Mouse (Mus musculus): ENCODE data around the gene Ifnlr1. TPM values are rescaled to one million over a fixed set of nuclear protein-coding genes. Genes with fewer than 3 reads are reported as not detected.

Gene Ifnlr1
- total and polyA plus RNA-seq, 3 experiments: 1.8 to 3.2 (median 2.0) TPM

GRCm38 (mm10) chr4:135655499-135655898, 30.6 kb upstream of the Ifnlr1 start:
- Histone ChIP-seq H3K9ac (ENCODE audit: low read depth, low read length) (no peak overlapping the region), H3K27ac (peak overlapping the region; percentile 68; the same call in 1 of the 2 replicates), H3K79me2 (replicated peaks; ENCODE audit: control insufficient read depth, insufficient read depth, low read length) (no peaks in the 10 kb centered on the region), H3K4me3 (no peak overlapping the region), H3K27me3 (ENCODE audit: control insufficient read depth, insufficient read depth, low read length) (no peaks in the 10 kb centered on the region), H3K36me3 (ENCODE audit: control insufficient read depth, insufficient read depth, low read length) (no peaks in the 10 kb centered on the region), H3K4me1 (ENCODE audit: control insufficient read depth, insufficient read depth, low read length) (peaks cover 9% of the 10 kb centered on the region)
- peak in 1 of 2 experiments; percentile 24 for DNase-seq
- 37% methylated on average over 7 of the region's 7 CpGs for WGBS
- TF ChIP-seq EP300 (IDR thresholded peaks at IDR 0.05; ENCODE audit: insufficient read depth, low read depth, low read length) (no peak), POLR2A (IDR thresholded peaks at IDR 0.05; ENCODE audit: insufficient read depth, low read depth, low read length) (no peak), CTCF (IDR thresholded peaks at IDR 0.05) (no peak)
- intact Hi-C loops (cut with DNase I): no loop called here

- Histone ChIP-seq H3K27me3 (ENCODE audit: control insufficient read depth, insufficient read depth, low read length) (no peaks in the 10 kb centered on the region), H3K27ac (peak overlapping the region; percentile 68), H3K79me2 (replicated peaks; ENCODE audit: control insufficient read depth, insufficient read depth, low read length) (no peaks in the 10 kb centered on the region), H3K4me1 (ENCODE audit: control insufficient read depth, insufficient read depth, low read length) (peaks cover 9% of the 10 kb centered on the region), H3K36me3 (ENCODE audit: control insufficient read depth, insufficient read depth, low read length) (no peaks in the 10 kb centered on the region), H3K4me3 (no peak overlapping the region), H3K9ac (ENCODE audit: low read depth, low read length) (no peak overlapping the region)
- DNase-seq: peak; percentile 53 to 61
- TF ChIP-seq POLR2A (IDR thresholded peaks at IDR 0.05; ENCODE audit: insufficient read depth, low read depth, low read length) (no peak), CTCF (IDR thresholded peaks at IDR 0.05) (no peak), EP300 (IDR thresholded peaks at IDR 0.05; ENCODE audit: insufficient read depth, low read depth, low read length) (no peak)
- intact Hi-C loops (cut with DNase I): no loop called here
- WGBS: 10% methylated on average over 10 of the region's 10 CpGs
Observed at GRCm38 (mm10) chr4:135656094-135656589, 29.9 kb upstream of the Ifnlr1 start.

GRCm38 (mm10) chr4:135658484-135658883, 27.6 kb upstream of the Ifnlr1 start:
- 18% methylated on average over 5 of the region's 5 CpGs for WGBS
- no peaks in the 10 kb centered on the region for H3K36me3 ChIP-seq (ENCODE audit: control insufficient read depth, insufficient read depth, low read length)
- peak; percentile 62 to 75 for DNase-seq
- intact Hi-C loops (cut with DNase I): no loop called here
- peak overlapping the region; percentile 65 for H3K27ac ChIP-seq
- no peak for TF ChIP-seq POLR2A (IDR thresholded peaks at IDR 0.05; ENCODE audit: insufficient read depth, low read depth, low read length)
- peak; percentile 90 for TF ChIP-seq EP300 (IDR thresholded peaks at IDR 0.05; ENCODE audit: insufficient read depth, low read depth, low read length)
- no peak overlapping the region for H3K9ac ChIP-seq (ENCODE audit: low read depth, low read length)
- no peaks in the 10 kb centered on the region for H3K79me2 ChIP-seq (replicated peaks; ENCODE audit: control insufficient read depth, insufficient read depth, low read length)
- no peaks in the 10 kb centered on the region for H3K27me3 ChIP-seq (ENCODE audit: control insufficient read depth, insufficient read depth, low read length)
- H3K4me3 ChIP-seq: no peak overlapping the region
- H3K4me1 ChIP-seq (ENCODE audit: control insufficient read depth, insufficient read depth, low read length): peaks cover 9% of the 10 kb centered on the region

GRCm38 (mm10) chr4:135658899-135659298, 27.2 kb upstream of the Ifnlr1 start:
- Histone ChIP-seq H3K36me3 (ENCODE audit: control insufficient read depth, insufficient read depth, low read length) (no peaks in the 10 kb centered on the region), H3K27me3 (ENCODE audit: control insufficient read depth, insufficient read depth, low read length) (no peaks in the 10 kb centered on the region), H3K4me1 (ENCODE audit: control insufficient read depth, insufficient read depth, low read length) (peaks cover 9% of the 10 kb centered on the region), H3K4me3 (no peak overlapping the region), H3K27ac (peak overlapping the region; percentile 17; the same call in 1 of the 2 replicates), H3K79me2 (replicated peaks; ENCODE audit: control insufficient read depth, insufficient read depth, low read length) (no peaks in the 10 kb centered on the region), H3K9ac (ENCODE audit: low read depth, low read length) (no peak overlapping the region)
- WGBS: 56% methylated on average over 12 of the region's 12 CpGs
- intact Hi-C loops (cut with DNase I): no loop called here
- no peak for TF ChIP-seq EP300 (IDR thresholded peaks at IDR 0.05; ENCODE audit: insufficient read depth, low read depth, low read length)
- no peak for TF ChIP-seq CTCF (IDR thresholded peaks at IDR 0.05)
- no peak for TF ChIP-seq POLR2A (IDR thresholded peaks at IDR 0.05; ENCODE audit: insufficient read depth, low read depth, low read length)
- DNase-seq: no peak

- 48% methylated on average over 6 of the region's 6 CpGs for WGBS
- no peak overlapping the region for H3K4me3 ChIP-seq
- peaks cover 5% of the 10 kb centered on the region for H3K4me1 ChIP-seq (ENCODE audit: control insufficient read depth, insufficient read depth, low read length)
- intact Hi-C loops (cut with DNase I): no loop called here
- peak in 1 of 2 experiments; percentile 50 for DNase-seq
- H3K79me2 ChIP-seq (replicated peaks; ENCODE audit: control insufficient read depth, insufficient read depth, low read length): no peaks in the 10 kb centered on the region
- TF ChIP-seq EP300 (IDR thresholded peaks at IDR 0.05; ENCODE audit: insufficient read depth, low read depth, low read length) (no peak), POLR2A (IDR thresholded peaks at IDR 0.05; ENCODE audit: insufficient read depth, low read depth, low read length) (no peak), CTCF (IDR thresholded peaks at IDR 0.05) (peak; percentile 40)
- H3K36me3 ChIP-seq (ENCODE audit: control insufficient read depth, insufficient read depth, low read length): no peaks in the 10 kb centered on the region
- no peak overlapping the region for H3K9ac ChIP-seq (ENCODE audit: low read depth, low read length)
- H3K27me3 ChIP-seq (ENCODE audit: control insufficient read depth, insufficient read depth, low read length): no peaks in the 10 kb centered on the region
- H3K27ac ChIP-seq: no peak overlapping the region
Observed at GRCm38 (mm10) chr4:135661082-135661809, 24.8 kb upstream of the Ifnlr1 start.

- Histone ChIP-seq H3K9ac (ENCODE audit: low read depth, low read length) (no peak overlapping the region), H3K79me2 (replicated peaks; ENCODE audit: control insufficient read depth, insufficient read depth, low read length) (no peaks in the 10 kb centered on the region), H3K36me3 (ENCODE audit: control insufficient read depth, insufficient read depth, low read length) (no peaks in the 10 kb centered on the region), H3K4me3 (no peak overlapping the region), H3K4me1 (ENCODE audit: control insufficient read depth, insufficient read depth, low read length) (peaks cover 3% of the 10 kb centered on the region), H3K27me3 (ENCODE audit: control insufficient read depth, insufficient read depth, low read length) (no peaks in the 10 kb centered on the region), H3K27ac (no peak overlapping the region)
- intact Hi-C loops (cut with DNase I): no loop called here
- TF ChIP-seq EP300 (IDR thresholded peaks at IDR 0.05; ENCODE audit: insufficient read depth, low read depth, low read length) (no peak), CTCF (IDR thresholded peaks at IDR 0.05) (no peak), POLR2A (IDR thresholded peaks at IDR 0.05; ENCODE audit: insufficient read depth, low read depth, low read length) (no peak)
- DNase-seq: no peak
- 86% methylated on average over 6 of the region's 6 CpGs for WGBS
Observed at GRCm38 (mm10) chr4:135661994-135662393, 24.1 kb upstream of the Ifnlr1 start.

All from heart, adult 2 months (tissue).